Mouse (Mus musculus) liver, embryonic 11.5 days (tissue): ENCODE measurements around the gene Zbtb41. TPM values are rescaled to one million over a fixed set of nuclear protein-coding genes. Genes with fewer than 3 reads are reported as not detected.
A peak's percentile ranks its signal among the peaks of the same experiment; 100 is the strongest.

Source experiments
- ATAC-seq: fragments of 200-750 bp; cut with Nextera tagmentation; replicated peaks from 2 replicates; pipeline ENCODE4 v1.8.0; 2017; ENCODE audit warnings: moderate number of reproducible peaks, mild to moderate bottlenecking, moderate TSS enrichment, moderate library complexity; ENCODE audit not compliant: low FRiP score
- DNase-seq: peaks from one replicate; pipeline ENCODE4 v3.0.0-alpha.2; 2017; ENCODE audit warnings: low spot score
- H3K27ac ChIP-seq: fragments of 300-500 bp; sonication (generic); 2 replicates; pipeline ENCODE4 v1.5.1; 2014; ENCODE audit warnings: mild to moderate bottlenecking, low read depth, low read length, control low read depth
- H3K27me3 ChIP-seq: fragments of 300-500 bp; sonication (generic); replicated peaks from 2 replicates; pipeline ENCODE4 v1.6.1; 2014; ENCODE audit warnings: low read length, mixed read lengths; ENCODE audit not compliant: control insufficient read depth, insufficient read depth
- H3K36me3 ChIP-seq: fragments of 300-500 bp; sonication (generic); 2 replicates; pipeline ENCODE4 v1.6.1; 2014; ENCODE audit warnings: mild to moderate bottlenecking, low read length, moderate library complexity, mixed read lengths; ENCODE audit not compliant: control insufficient read depth, insufficient read depth
- H3K4me1 ChIP-seq: fragments of 300-500 bp; sonication (generic); replicated peaks from 2 replicates; pipeline ENCODE4 v1.6.1; 2014; ENCODE audit warnings: low read length, mixed read lengths; ENCODE audit not compliant: control insufficient read depth, insufficient read depth
- H3K4me2 ChIP-seq: fragments of 300-500 bp; sonication (generic); 2 replicates; pipeline ENCODE4 v1.6.1; 2014; ENCODE audit warnings: mild to moderate bottlenecking, control low read depth, moderate library complexity
- H3K4me3 ChIP-seq: fragments of 300-500 bp; sonication (generic); 2 replicates; pipeline ENCODE4 v1.5.1; 2014; ENCODE audit warnings: low read depth, low read length, control low read depth
- H3K9ac ChIP-seq: fragments of 300-500 bp; sonication (generic); 2 replicates; pipeline ENCODE4 v1.6.1; 2014; ENCODE audit warnings: low read depth, low read length, control low read depth
- H3K9me3 ChIP-seq: fragments of 300-500 bp; sonication (generic); 2 replicates; pipeline ENCODE4 v1.6.1; 2016; ENCODE audit warnings: low read length, inconsistent platforms, mixed read lengths; ENCODE audit not compliant: control insufficient read depth
- WGBS: fragments of 180-500 bp; shearing (Covaris S2); extraction: QIAGEN DNeasy Blood & Tissue Kit; methylation state at CpG from one replicate; pipeline ENCODE4 v1.1.7; 2014; 5-methylcytosine and 5-hydroxymethylcytosine counted together
- polyA plus RNA-seq: library from polyadenylated mRNA; unstranded; fragments of >200 nt; fragmentation: Nextera tagmentation; extraction: Ambion mirVana; gene quantifications from 2 replicates; pipeline ENCODE4 v1.2.1, GENCODE M21; 2014

Zbtb41 gene
- polyA plus RNA-seq = 7.8 and 8.2 TPM in 2 replicates

- Histone ChIP-seq H3K36me3 (no peaks in the 10 kb centered on the region; the same call in 1 of the 2 replicates), H3K9ac (peak within 1 kb of the TSS; percentile 81), H3K4me2 (peak within 1 kb of the TSS; percentile 80), H3K9me3 (no peaks in the 10 kb centered on the region), H3K4me3 (peak within 1 kb of the TSS; percentile 70), H3K27me3 (no peaks in the 10 kb centered on the region), H3K27ac (peak within 1 kb of the TSS; percentile 67), H3K4me1 (peaks cover 28% of the 10 kb centered on the region)
- ATAC-seq (peak; percentile 93), DNase-seq (peak; percentile 93)
- WGBS = under 1% methylated on average over 70 of the region's 88 CpGs
These were observed at the start of gene Zbtb41 for GRCm38 (mm10) chr1:139421875-139422791. TSS of gene Zbtb41 (plus strand) at chr1:139422288.

DNA sequence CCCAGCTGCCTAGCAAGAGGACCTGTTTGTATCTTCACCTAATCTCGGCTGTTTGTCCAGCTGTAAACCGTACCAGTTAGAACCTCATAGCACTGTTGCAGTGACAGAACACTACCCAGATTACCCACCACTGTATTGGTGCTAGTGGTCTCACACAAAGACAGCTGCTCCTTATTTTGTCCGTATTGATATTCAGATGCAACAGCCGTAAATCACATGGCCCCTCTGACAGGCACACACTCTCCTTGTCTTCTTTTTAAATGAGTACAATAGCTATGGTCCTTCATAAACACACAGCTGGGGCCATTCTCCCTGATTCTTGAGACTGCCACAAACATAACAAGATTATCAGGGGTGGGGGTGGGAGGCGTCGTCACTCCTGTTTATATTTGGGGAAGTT lies 46.2 kb upstream of the Zbtb41 start:
- no peaks in the 10 kb centered on the region for H3K9me3 ChIP-seq
- WGBS = 52% methylated on average over 6 of the region's 6 CpGs
- no peak overlapping the region for H3K4me3 ChIP-seq

DNA sequence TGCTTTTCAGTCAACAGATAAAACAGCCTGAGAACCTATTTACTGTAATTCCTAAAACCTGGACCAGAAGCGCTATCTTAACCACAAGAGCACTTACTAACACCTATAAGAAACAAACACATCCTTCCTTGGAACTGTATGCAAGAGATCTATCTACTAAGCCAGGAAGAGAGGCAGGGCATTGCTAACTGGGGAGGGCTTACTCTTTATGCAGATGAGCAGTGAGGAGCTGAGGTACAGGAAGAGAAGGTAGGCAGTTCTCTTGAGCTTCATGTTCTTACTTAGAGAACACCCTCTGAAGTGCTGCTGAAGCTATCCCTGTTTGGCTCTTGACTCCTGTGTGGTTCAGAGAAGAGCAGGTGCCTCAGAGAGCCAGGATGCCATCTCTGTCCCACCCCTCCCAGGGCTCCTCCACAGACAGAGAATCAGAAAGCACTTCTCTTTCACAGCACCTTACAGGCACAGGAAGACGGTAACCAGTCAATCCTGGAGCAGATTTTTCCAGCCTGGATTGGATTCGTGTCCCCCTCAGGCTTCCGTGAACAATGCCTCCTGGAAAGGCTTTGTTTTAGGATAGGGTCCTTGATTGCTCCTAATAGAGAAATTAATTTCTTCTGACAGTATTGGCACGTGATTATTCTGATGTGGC lies 45.3 kb upstream of the Zbtb41 start, which contains the start of gene Crb1:
Crb1 (minus strand) TSS at position 463 of the 649 bp plus-strand sequence.
- H3K27ac ChIP-seq = no peak within 1 kb of the TSS
- H3K9ac ChIP-seq = no peak within 1 kb of the TSS
- no peaks in the 10 kb centered on the region for H3K4me1 ChIP-seq
- H3K27me3 ChIP-seq = no peaks in the 10 kb centered on the region
- DNase-seq = peak; percentile 30
- H3K9me3 ChIP-seq = no peaks in the 10 kb centered on the region
- WGBS = 19% methylated on average over 5 of the region's 5 CpGs
- no peaks in the 10 kb centered on the region for H3K36me3 ChIP-seq
- H3K4me2 ChIP-seq = no peak within 1 kb of the TSS
- H3K4me3 ChIP-seq = no peak within 1 kb of the TSS
- ATAC-seq = no peak

More for the DNA sequence above, 46.2 kb upstream of the Zbtb41 start:
- no peak overlapping the region for H3K4me2 ChIP-seq
- DNase-seq = no peak
- no peaks in the 10 kb centered on the region for H3K27me3 ChIP-seq
- no peaks in the 10 kb centered on the region for H3K36me3 ChIP-seq
- no peaks in the 10 kb centered on the region for H3K4me1 ChIP-seq
- no peak overlapping the region for H3K27ac ChIP-seq
- H3K9ac ChIP-seq = no peak overlapping the region
- no peak for ATAC-seq

DNA sequence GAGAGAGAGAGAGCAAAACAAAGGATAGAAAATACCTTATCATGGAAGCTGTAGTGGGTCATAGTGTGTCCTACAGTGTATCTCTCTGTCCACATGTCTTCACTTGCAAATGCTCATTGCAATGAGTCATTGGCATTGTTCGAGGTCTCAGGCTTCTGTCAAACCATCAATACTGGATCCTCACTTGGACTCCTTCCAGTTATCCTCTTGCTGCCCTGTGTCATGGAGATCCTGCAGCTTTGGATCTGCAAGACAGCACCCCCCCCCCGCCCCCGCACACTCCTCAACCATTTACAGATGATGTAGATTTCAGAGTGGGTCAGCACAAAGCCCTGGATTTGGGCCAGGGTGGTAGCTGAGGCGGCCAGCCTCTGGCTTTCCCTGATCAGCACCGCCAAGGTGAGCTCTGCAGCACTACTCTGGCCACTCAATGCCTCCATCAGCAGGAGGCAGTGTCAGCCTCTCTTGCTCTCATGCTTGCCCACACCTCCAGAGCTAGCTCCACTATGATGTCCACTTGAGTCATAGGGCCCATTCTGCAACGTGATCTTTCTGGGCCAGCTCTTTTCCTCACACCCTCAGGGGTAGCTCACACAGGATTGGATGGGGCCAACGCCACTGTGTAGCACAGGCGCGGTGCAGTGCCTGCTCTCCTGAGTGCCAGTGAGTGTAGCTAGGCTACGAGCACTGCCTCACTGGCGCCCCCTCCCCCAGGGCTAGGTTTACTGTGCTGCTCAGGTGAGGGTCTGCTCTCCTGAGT lies 43.0 kb upstream of the Zbtb41 start:
- Histone ChIP-seq H3K4me3 (no peak overlapping the region), H3K4me2 (no peak overlapping the region), H3K9me3 (no peaks in the 10 kb centered on the region), H3K27me3 (no peaks in the 10 kb centered on the region), H3K4me1 (no peaks in the 10 kb centered on the region), H3K36me3 (no peaks in the 10 kb centered on the region), H3K27ac (no peak overlapping the region), H3K9ac (no peak overlapping the region)
- peak; percentile 65 for ATAC-seq
- no peak for DNase-seq
- WGBS = 23% methylated on average over 11 of the region's 11 CpGs

- 21% methylated on average over 4 of the region's 4 CpGs for WGBS
- H3K4me3 ChIP-seq = no peak overlapping the region
- no peaks in the 10 kb centered on the region for H3K27me3 ChIP-seq
- H3K36me3 ChIP-seq = no peaks in the 10 kb centered on the region
- DNase-seq (no peak), ATAC-seq (peak; percentile 18; the same call in 1 of the 2 replicates)
- H3K4me2 ChIP-seq = no peak overlapping the region
- no peak overlapping the region for H3K27ac ChIP-seq
- no peaks in the 10 kb centered on the region for H3K9me3 ChIP-seq
- H3K4me1 ChIP-seq = no peaks in the 10 kb centered on the region
- no peak overlapping the region for H3K9ac ChIP-seq
These were observed 42.5 kb upstream of the Zbtb41 start for GRCm38 (mm10) chr1:139379621-139379984.

GRCm38 (mm10) chr1:139391747-139392146 lies 30.3 kb upstream of the Zbtb41 start:
- WGBS = 44% methylated on average over 2 of the region's 2 CpGs
- DNase-seq (no peak), ATAC-seq (no peak)

GRCm38 (mm10) chr1:139396589-139396988 lies 25.5 kb upstream of the Zbtb41 start:
- DNase-seq = no peak

More at GRCm38 (mm10) chr1:139391747-139392146, 30.3 kb upstream of the Zbtb41 start:
- no peaks in the 10 kb centered on the region for H3K4me1 ChIP-seq
- no peaks in the 10 kb centered on the region for H3K9me3 ChIP-seq
- no peak overlapping the region for H3K9ac ChIP-seq
- H3K27me3 ChIP-seq = no peaks in the 10 kb centered on the region
- H3K4me3 ChIP-seq = no peak overlapping the region
- H3K4me2 ChIP-seq = no peak overlapping the region
- H3K27ac ChIP-seq = no peak overlapping the region
- H3K36me3 ChIP-seq = no peaks in the 10 kb centered on the region

GRCm38 (mm10) chr1:139405766-139406165 lies 16.3 kb upstream of the Zbtb41 start:
- no peaks in the 10 kb centered on the region for H3K27me3 ChIP-seq
- H3K4me1 ChIP-seq = no peaks in the 10 kb centered on the region
- H3K9me3 ChIP-seq = no peaks in the 10 kb centered on the region
- H3K9ac ChIP-seq = no peak overlapping the region
- no peaks in the 10 kb centered on the region for H3K36me3 ChIP-seq
- H3K4me3 ChIP-seq = no peak overlapping the region
- no peak overlapping the region for H3K4me2 ChIP-seq
- no peak for ATAC-seq
- DNase-seq = no peak
- no peak overlapping the region for H3K27ac ChIP-seq

More at GRCm38 (mm10) chr1:139396589-139396988, 25.5 kb upstream of the Zbtb41 start:
- Histone ChIP-seq H3K9ac (no peak overlapping the region), H3K27ac (no peak overlapping the region), H3K27me3 (no peaks in the 10 kb centered on the region), H3K4me3 (no peak overlapping the region), H3K4me1 (no peaks in the 10 kb centered on the region), H3K36me3 (no peaks in the 10 kb centered on the region), H3K4me2 (no peak overlapping the region), H3K9me3 (no peaks in the 10 kb centered on the region)
- WGBS = 31% methylated on average over 1 of the region's 1 CpGs
- no peak for ATAC-seq
